Mouse (Mus musculus) CD8-positive naive resting alpha-beta T cell, adult 2 months (primary cell): ENCODE data around the gene Xirp1.

ENCODE experiments used
- DNase-seq, 2 experiments: peaks; one replicate each; pipeline ENCODE4 v3.0.0; 2022; ENCODE audit warnings: low read depth in 2 of 2, low spot score in 2 of 2

Xirp1 gene

DNA sequence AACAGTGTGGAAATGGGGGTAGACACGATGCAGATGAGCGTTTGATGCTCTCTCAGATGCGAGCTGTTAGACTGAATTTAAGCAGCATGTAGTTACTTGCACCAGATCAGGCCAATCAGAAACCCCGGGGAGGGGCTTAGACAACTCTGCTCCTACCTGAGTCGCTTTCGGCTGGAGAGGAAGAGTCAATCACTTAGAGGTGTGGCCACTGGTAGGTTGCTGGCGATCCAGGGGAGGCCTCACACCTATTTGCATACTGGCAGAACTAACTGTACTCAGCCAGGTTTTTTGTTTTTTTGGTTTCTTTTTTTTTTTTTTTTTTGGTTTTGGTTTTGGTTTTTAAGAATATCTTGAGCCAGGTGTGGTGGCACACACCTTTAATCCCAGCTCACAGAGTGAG lies 35.1 kb downstream of the Xirp1 start:
- no peak for DNase-seq

DNA sequence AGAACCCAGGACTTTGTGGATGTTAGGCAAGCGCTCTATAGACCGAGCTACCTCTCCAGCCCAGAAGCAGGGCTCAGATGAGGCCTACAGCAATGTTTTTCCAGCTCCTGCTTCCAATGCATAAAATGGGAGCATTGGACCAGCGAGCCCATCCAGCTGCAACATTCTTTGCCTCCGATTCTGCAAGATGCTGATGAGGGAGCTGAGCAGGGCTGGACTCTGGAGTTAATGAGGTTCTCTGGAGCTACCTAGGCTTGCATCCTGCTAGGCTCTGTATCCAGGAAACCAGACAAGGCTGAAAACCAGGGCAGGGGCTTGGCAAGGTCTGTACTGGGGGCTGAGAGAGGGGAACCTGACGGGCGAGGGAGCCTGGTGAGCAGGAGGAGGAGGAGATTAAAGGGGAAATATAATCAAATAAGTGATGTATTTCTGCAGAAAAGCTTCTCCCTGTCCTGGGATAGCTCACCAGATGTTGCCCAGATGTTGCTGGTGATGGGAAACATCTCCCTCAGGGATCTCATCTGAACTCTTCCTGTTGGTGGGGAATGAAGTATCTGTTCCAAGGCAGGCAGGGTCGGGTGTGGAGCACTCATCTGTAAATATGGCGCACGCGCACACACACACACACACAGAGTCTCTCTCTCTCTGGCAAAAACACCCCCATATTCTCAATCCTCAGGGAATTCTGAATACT lies 37.4 kb downstream of the Xirp1 start:
- no peak for DNase-seq

DNA sequence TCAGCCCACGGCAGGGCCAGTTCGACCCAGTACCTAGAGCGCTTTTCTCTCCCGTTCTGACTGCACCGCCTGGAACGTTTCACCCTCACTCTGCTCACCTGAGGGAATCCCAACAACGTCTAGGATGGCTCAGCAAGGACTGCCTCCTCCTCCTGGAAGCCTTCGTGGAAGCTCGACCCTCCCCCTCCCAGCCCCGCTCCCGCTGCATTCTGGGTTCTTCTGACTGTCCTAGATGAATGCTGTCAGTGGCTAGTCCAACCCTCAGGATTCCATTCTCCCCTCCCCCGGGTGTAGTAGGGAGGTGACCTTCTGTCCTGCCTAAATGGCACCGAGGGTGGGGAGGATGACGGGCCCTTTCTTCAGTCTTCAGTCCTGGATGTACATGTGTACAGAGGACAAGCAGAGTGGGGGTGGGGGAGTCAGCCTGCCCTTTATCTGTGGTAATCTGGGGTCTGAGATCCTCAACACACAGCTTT lies 38.8 kb downstream of the Xirp1 start, which contains the start of gene Csrnp1:
Csrnp1 (minus strand) TSS at position 123 of the 476 bp plus-strand sequence.
- DNase-seq: no peak

- DNase-seq: peak; percentile 49 to 53
These were observed 39.5 kb downstream of the Xirp1 start for GRCm38 (mm10) chr9:119983585-119984535.

- DNase-seq: peak; percentile 54 to 57
These were observed 40.3 kb downstream of the Xirp1 start for GRCm38 (mm10) chr9:119982956-119983551.

DNA sequence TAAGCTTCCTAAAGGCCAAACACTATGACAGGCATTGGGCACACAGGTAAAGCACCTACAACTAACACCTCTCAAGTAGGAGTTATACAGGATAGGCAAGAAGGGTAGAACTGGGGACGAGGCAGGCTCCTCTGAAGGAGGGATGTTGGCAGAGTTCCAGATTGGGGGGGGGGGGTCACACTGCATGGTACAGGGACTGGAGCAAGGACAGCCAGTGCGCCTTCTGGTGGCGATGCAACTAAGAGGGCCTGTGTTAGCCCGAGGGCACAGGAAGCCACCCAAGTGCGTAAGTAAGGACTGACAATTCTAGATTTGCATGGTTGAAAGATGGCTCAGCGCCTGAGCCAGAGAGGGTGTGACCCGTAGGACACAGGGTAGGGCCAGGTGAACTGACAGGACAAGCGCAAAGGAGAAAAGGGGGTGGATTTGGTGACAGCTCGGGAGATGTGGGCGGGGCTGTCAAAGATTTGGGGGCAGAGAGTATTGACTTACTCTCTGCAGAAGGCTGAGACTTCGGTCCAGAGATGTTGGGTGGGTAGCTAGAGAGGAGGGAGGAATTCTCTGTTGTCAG lies 41.1 kb downstream of the Xirp1 start:
- DNase-seq: peak; percentile 63 to 74

DNA sequence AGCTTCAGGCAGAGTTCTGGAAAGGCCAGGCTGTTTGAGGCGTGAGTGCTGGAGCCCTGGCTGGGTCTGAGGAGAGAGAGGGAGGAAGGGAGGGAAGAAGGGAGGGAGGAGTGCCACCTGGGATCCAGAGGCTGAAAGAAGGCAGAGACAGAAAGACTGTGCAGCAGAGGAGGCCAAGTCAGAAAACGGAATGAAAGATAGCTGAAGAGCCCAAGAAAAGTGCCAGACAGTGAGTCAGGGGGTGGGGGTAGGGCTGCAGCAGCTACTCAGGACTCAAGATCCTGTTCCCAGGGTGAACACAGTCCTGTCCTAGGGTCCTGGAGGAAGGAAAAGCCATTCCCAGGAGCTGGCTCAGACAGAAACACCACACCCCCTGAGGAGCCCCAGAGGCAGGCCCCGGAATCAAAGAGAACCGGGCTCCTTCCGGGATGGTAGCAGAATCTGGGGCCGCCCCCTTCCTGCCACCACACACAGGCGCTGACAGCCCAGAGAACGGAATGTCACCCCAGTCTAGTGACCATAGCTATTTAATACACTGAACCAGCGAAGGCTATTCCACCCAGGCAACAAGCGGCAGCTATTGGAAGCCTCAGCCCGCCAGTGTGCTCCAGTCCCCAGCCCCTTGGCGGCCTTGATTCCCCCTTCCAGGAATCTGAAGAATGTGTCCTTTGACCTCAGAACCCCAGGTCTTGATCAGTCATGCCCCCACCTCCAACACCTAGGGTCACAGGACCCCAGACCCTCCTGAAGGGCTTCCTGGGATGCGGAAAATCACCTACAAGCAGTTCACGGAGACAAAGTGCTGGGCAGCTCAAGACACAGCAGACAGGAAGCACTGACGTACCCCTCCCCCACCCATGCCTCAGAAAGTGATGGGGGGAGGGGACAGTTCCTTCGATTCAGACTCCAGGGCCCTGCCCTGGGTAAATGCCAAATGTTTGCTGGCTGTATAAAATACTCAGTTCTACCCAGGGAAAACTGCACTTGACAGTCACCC lies 41.9 kb downstream of the Xirp1 start:
- peak; percentile 58 to 67 for DNase-seq

DNA sequence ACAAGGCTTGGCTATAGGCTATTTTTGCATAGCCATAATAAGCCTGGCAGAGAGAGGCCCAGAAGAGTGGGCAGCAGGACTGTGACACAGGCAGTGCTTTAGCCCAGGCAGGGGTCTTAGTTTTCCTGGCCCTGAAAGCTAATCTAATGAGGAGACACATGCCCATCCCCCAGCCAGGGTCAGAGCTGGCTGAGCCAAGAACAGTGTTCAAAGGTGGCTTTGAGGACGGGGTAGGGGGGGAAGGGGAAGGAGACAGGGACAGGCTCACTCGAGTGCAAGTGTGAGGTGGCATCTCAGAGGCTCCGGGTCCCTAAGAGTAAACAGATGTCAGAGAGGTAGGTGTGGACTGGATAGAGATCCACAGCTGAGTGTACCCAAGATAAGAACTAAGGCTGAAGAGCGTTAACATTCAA lies 42.6 kb downstream of the Xirp1 start:
- DNase-seq: no peak

DNA sequence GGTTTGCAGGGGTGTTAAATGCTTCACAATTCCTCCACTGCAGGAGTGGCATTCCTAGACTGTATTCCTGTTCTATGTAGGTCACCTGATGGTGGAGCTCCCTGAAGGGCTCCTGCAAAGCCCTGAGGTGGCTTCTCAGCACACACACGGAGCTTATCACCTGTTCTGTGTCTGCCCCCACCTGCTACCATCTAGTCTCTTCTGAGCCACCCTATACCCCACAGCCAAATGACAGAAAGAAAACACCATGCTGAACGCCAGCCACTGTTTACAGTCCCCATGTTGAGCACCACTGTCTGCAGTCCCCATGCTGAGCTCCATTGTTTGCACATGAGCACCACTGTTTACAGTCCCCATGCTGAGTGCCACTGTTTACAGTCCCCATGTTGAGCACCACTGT lies 43.6 kb downstream of the Xirp1 start:
- no peak for DNase-seq

DNA sequence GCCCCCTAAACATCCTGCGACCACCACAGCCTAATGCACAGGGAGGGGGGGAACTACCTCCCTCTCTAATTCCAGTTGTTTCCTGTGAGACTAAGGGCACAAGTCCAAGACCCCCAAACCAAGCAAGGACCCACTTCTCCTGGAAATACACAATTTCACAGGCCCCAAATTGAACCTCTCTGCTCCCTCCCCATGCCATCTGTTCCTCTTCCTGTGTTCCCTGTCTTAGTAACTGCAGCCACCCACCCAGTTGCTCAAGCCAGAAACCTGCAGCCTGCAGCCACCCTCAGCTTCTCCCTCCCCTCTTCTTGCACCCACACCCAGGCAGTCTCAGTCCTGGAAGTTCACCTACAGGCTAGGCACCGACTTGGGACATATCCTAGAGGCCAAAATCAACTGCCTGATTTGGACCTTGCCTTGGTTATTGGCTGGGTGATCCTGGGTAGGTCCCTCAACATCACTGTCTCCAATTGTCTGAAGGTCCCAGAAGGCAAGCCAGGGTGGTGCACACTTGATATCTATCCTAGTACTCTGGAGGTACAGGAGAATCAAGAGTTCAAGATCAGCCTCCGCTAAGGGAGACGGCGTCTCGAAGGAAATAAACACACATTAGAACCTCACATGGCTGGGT lies 44.5 kb downstream of the Xirp1 start:
- no peak for DNase-seq

GRCm38 (mm10) chr9:119978151-119978810 lies 45.1 kb downstream of the Xirp1 start:
- DNase-seq: peak in 1 of 2 experiments; percentile 54

DNA sequence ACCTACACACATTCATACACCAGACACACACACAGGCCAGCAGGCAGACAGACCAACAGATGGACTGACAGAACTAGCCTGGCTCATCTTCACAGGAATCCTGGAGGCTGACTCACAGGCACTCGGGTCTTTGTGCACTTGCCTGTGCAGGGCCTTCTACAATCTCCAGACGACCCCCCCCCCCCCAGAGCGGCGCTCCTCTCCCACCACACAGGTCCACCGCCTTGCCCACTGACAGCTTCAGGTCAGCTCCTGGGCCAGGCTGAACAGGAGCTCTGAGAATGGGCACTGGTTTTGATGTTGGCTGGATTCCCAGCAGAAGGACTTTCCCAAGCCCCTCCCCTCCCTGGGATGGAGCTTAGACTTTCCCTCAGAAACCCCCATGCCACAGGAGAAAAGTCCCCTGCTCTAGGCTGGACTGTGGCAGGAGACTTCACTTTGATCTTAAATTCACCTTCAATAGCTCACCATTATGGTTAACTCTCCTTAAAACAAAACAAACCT lies 45.8 kb downstream of the Xirp1 start:
- no peak for DNase-seq

GRCm38 (mm10) chr9:119976704-119977556 lies 46.5 kb downstream of the Xirp1 start:
- DNase-seq: no peak

GRCm38 (mm10) chr9:119975286-119975685 lies 48.1 kb downstream of the Xirp1 start:
- DNase-seq: no peak

DNA sequence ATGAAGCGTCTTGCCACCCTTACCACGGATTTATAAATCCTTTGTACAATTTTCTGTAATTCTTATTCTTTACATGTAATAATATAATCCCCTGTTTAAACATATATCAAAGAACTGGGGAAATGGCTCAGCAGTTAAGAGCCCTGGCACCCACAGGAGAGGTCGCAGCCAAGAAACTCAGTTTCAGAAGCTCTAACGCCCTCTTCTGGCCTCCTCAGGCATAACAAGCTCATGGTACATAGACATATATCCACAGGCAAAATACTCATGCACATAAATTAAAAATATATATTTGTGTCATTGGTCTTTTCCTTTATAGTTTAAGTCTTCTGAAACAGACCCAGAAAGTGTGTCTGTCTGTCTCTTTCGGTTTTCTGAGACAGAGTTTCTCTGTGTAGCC lies 48.8 kb downstream of the Xirp1 start:
- DNase-seq: no peak

DNA sequence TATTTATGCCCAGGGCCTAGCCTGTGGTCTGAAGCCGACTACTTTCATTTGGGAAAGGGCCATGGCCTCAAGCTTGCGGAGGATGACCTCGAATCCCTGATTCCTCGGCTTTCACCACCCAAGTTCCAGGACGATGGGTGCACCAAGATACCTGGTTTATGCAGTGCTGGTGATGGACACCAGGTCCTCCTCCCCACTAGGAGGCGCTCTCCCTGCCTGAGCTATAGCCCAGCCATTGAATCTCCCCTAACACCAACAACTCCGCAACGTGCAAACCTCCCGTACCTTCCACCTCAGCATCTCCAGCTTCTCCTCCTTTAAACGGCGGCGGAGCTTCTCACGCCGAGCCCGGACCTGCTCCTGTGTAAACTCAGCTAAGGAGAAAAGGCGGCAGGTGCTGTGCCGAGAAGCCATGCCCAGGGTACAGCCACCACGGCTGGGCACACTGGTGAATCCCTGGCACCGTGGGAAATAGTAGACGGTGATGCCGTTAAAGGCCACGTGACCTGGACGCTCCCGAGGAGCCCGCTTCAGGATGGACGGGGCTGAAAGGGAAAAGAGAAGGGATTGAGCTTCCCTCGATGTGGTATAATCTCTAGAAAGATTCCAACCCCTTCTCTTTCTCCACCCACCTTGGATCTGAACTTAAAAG lies 49.4 kb downstream of the Xirp1 start:
- DNase-seq: no peak

GRCm38 (mm10) chr9:119973281-119973680 lies 50.1 kb downstream of the Xirp1 start:
- no peak for DNase-seq
